Mouse (Mus musculus): ENCODE data around the gene Gm4559.
A peak's percentile ranks its signal among the peaks of the same experiment; 100 is the strongest.
"Not testable (repeated sequence)": the region's sequence is repeated elsewhere in the genome, so short reads cannot be mapped to it uniquely, and the experiment has no call there.

The Gm4559 gene

GRCm38 (mm10) chr7:142278183-142278582, 4.0 kb upstream of the Gm4559 start:
- peak; percentile 10 for DNase-seq (ENCODE audit: low spot score)

DNA sequence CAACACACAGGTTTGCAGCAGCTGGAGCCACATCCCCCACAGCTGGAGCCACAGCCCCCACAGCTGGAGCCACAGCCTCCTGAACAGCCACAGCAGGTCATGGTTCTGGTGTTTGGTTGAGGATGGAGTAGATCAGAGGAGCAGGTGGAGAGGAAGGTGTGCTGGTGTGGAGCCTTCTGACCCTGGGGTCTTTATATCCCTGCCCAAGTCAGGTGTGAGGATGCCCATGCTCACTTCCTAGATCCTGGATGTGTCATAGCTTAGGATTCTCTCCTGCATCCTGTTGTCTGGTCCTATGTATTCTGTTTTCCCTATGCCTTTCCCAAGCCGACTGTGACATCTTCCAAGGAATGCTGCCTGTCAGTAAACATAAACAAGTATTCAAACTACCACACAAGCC, 15.9 kb downstream of the Gm4559 start, which contains the start of gene Gm2431:
Gene Gm2431, minus strand, starts transcription at position 101 of the 400 bp plus-strand sequence.
- DNase-seq (ENCODE audit: low spot score) = not testable (repeated sequence)

- DNase-seq (ENCODE audit: low spot score) = no peak
Measured at GRCm38 (mm10) chr7:142255517-142255916, 18.6 kb downstream of the Gm4559 start.

GRCm38 (mm10) chr7:142249824-142250223, 24.3 kb downstream of the Gm4559 start:
- DNase-seq (ENCODE audit: low spot score) = no peak

DNA sequence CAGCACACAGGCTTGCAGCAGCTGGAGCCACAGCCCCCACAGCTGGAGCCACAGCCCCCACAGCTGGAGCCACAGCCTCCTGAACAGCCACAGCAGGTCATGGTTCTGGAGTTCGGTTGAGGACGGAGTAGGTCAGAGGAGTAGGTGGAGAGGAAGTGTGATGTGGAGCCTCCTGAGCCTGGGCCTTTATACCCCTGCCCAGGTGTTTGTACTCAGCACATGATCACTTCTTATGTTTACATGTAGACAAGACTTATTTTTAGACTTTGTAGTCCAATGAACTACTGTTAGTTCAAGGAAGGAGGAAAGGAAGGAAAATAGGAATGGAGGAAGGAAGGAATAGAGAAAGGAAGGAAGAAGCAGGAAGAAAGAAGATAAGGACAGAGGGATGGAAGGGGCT, 33.2 kb downstream of the Gm4559 start, which contains the start of gene Gm40460:
Gene Gm40460, minus strand, starts transcription at position 101 of the 400 bp plus-strand sequence.
- DNase-seq (ENCODE audit: low spot score) = no peak

GRCm38 (mm10) chr7:142231540-142231939, 42.6 kb downstream of the Gm4559 start:
- DNase-seq (ENCODE audit: low spot score) = no peak

GRCm38 (mm10) chr7:142229871-142230270, 44.3 kb downstream of the Gm4559 start, which contains the start of gene Krtap5-5:
TSS of gene Krtap5-5 (minus strand) at chr7:142229971.
- DNase-seq (ENCODE audit: low spot score) = not testable (repeated sequence)

GRCm38 (mm10) chr7:142224518-142224917, 49.6 kb downstream of the Gm4559 start:
- no peak for DNase-seq (ENCODE audit: low spot score)

Data from spleen, adult 12 weeks (tissue).